Mouse (Mus musculus) ovary, postnatal 10 days (tissue): ENCODE results near the gene Eif4a2.
A peak's percentile ranks its signal among the peaks of the same experiment; 100 is the strongest.
"Not testable (repeated sequence)": the region's sequence is repeated elsewhere in the genome, so short reads cannot be mapped to it uniquely, and the experiment has no call there.

Experiments
- DNase-seq: peaks from one replicate; pipeline ENCODE4 v3.0.0; 2022; ENCODE audit warnings: low spot score

Eif4a2 gene

GRCm38 (mm10) chr16:23107231-23107942 lies at the start of gene Eif4a2:
Gene Eif4a2 (plus strand): TSS chr16:23107444.
- peak; percentile 93 for DNase-seq

DNA sequence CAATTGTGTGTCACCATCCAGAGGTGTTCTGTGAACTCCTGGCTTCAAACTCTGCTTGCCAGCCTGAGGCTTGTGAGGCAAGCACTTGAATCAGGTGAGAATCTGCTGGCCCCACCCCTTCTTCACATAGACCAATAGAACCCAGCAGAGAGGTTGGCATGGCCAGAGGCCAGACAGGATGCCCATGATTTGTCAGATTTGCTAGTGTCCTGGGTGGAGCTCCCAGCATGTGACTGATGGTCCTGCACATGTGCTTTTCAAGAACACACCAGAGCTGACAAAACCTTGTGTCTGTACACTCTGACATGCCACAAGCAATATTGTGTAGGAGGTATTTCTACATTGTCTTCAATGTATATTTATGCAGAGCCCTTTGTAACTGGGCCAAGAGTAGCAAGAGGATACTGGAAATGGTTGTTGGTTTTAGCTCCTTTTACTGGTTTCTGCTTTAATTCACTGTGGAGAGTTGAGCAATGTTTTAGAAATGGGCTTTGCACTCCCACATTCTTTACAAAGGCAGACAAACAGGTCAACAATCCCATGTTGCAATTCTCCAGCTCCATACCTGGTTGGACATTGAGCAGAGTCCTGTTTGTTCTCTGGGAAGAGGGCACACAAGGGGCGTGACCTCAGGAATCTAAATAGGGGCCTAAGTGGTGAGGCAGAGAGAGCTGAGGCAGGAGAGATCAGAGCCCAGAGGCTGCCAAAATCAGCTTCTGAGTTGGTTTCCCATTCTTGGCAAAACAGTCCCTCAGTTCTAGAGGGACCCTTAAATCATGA lies 49.4 kb upstream of the Eif4a2 start, which contains the start of gene Kng1:
Kng1 (plus strand) TSS at position 198 of the 780 bp plus-strand sequence.
- not testable (repeated sequence) for DNase-seq

DNA sequence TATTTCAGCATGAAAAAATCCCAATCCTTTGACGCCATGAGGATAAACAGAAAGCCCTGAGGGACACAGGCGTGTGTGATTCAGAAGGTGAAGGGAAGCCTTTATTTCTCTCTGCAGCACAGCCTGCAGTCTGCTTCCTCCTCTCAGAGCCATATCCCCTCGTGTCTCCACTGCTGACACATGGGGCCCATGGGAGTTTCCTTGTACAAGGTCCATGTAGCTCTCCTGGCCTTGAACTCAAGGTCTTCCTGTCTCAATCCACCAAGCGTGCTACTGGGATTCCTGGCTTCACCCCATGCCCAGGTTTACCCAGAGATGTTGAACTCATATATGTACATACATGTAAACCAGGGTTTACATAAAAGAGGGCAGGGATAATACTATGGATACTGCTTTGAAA lies 47.6 kb upstream of the Eif4a2 start:
- DNase-seq, result not testable (repeated sequence)

DNA sequence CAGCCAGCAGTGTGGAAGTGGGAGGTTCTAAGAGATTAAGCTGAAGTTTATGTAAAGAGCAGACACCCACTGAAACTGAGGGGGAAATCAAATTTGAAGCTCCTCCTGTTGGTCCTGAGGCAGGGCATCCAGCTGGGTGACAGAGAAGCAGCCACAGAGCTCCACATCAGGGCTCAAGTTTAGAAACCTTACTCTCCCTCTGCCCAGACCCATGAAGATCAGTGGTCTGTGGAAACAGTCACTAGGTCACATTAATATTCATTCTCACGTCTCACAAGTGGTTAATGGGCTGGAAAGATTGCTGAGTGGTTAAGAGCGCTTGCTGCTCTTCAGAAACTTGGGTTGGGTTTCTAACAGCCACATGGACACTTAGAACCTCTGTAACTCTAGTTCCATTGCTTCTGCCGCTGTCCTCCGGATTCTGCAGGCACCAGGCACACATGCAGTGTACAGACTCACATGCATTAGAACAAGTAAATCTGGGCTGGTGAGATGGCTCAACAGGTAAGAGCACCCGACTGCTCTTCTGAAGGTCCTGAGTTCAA lies 46.4 kb upstream of the Eif4a2 start:
- DNase-seq, result not testable (repeated sequence)

GRCm38 (mm10) chr16:23077516-23077915 lies 29.7 kb upstream of the Eif4a2 start:
- DNase-seq, result not testable (repeated sequence)

DNA sequence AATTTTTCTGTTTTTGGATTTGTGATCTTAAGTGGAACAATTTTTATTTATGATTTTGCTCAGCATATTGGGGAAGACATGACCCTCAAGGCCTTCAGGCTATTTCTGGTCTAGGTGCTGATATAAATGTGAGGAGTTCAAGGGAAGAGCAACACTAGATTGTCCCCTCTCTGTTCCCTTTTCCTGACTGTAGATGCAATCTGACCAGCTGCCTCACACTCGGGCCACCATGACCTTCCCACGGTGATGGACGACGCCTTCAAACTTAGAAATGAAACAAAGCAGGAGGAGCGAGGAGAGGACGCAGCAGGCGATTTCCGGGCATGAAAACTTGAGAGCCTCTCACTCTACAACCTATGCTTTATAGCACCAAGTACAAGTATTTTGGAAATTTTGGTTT lies 20.1 kb upstream of the Eif4a2 start:
- DNase-seq, result not testable (repeated sequence)

GRCm38 (mm10) chr16:23087712-23088111 lies 19.5 kb upstream of the Eif4a2 start:
- not testable (repeated sequence) for DNase-seq

- DNase-seq, result not testable (repeated sequence)
Measured at GRCm38 (mm10) chr16:23088491-23088890, 18.8 kb upstream of the Eif4a2 start.

DNA sequence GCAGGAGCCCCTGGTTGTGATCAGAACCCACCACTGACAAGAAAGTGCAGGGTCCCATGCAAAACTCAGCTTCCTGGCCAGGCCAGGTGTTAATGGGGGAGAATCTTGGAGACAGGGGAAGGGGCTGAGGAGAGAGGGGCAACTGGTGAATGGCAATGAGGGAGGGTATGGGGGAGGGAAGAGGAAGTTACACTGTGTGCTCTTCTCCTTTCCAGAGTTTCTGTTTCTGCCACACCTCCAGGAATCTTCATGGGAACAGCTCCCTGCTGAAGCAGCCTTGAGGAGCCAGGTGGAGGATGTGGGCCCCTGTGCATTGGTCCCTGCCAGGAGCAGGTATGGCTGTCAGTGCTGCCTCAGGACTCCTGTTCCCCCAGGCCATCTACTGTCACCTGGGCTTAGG lies 15.9 kb upstream of the Eif4a2 start:
- DNase-seq, result not testable (repeated sequence)

DNA sequence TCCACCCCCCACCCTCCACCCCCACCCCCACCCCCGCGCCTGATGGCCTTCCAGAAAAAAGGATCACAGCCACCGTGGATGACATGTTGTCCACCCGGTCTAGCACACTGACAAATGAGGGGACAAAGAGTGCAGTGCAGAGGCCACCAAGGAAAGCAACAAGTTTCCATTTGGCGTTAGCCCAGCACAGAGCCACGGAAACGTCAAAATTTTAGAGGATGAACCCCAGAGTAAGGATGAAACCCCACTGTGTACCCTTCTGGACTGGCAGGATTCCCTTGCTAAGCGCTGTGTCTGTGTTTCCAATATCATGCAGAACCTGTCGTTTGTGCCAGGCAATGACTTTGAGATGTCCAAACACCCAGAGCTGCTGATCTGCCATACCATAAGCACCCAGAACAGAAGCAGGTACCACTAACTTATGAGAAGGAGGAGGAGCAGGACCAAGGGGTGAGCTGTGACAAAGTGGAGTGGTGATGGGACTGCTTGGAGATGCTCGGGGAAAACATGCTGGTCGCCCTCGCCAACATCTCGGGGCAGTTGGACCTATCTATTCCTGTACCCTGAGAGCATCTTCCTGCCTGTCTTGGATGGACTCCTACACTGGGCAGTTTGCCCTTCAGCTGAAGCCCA lies 13.8 kb upstream of the Eif4a2 start:
- DNase-seq, result no peak

GRCm38 (mm10) chr16:23094136-23094535 lies 13.1 kb upstream of the Eif4a2 start:
- DNase-seq, result no peak

- not testable (repeated sequence) for DNase-seq
Measured at GRCm38 (mm10) chr16:23095581-23095980, 11.7 kb upstream of the Eif4a2 start.

DNA sequence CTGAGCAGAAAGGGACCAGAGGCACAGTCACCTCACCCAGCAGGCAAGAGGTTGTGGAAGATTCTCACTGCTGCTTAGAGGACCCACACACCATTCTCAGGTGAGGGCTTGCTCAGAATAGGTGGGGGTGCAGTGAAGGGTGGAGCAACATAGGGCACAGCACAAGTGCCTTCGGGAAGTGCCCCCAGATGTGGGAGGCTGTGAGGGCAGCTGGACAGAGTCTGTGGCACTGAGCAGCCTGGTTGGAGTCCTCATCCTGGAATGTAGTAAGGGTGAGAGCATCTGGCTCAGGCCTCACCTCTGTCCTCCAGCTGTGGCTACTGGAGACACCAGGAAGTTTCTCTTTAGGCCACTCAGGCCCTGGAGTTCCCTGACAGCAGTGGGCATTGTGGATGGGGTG lies 10.4 kb upstream of the Eif4a2 start:
- DNase-seq, result not testable (repeated sequence)

GRCm38 (mm10) chr16:23097290-23098104 lies 9.7 kb upstream of the Eif4a2 start:
- DNase-seq, result not testable (repeated sequence)

GRCm38 (mm10) chr16:23098105-23098452 lies 9.2 kb upstream of the Eif4a2 start:
- DNase-seq, result not testable (repeated sequence)

GRCm38 (mm10) chr16:23099632-23100031 lies 7.6 kb upstream of the Eif4a2 start:
- no peak for DNase-seq

DNA sequence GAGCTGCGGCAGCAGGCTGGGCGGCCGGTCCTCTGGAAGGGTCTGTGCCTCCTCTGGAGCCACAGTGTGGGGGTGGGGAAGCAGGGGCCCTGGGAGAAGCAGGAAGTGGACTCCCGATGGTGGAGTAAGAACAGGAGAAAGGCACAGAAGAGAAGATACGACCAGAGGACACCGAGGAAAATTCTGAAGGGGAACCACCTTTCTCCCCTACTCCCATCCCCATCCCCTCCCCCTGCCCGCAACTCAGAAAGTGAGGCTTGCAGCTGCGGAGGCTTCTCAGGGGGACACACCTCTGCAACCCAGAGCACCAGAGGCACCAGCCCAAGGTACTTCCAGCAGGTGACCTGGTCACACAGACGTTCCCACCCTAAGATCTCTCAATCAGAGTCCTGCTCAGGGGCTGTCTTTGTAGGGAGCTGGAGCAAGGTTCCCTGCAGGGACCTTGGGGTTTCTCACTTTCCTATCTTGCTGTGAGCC lies 7.1 kb upstream of the Eif4a2 start:
- DNase-seq, result peak; percentile 7

DNA sequence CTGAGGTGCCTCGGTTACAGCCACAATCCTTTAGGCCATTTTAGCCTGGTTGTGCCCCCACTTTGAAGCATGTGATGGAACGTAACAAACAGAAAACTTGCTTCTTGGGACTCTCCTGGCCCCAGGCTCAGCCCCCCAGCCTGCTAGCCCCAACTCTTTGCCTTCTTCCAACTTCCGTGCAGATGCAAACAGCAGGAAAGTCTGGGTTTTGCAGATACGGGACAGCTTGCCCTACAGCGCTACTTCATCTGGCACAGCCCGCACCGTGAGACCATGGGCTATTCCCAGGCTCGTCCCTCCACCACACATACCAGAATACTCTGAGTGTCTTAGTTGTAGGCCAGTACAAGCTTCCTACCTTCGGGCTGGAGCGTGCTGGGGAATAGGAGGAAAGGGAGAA lies 6.6 kb upstream of the Eif4a2 start:
- no peak for DNase-seq

DNA sequence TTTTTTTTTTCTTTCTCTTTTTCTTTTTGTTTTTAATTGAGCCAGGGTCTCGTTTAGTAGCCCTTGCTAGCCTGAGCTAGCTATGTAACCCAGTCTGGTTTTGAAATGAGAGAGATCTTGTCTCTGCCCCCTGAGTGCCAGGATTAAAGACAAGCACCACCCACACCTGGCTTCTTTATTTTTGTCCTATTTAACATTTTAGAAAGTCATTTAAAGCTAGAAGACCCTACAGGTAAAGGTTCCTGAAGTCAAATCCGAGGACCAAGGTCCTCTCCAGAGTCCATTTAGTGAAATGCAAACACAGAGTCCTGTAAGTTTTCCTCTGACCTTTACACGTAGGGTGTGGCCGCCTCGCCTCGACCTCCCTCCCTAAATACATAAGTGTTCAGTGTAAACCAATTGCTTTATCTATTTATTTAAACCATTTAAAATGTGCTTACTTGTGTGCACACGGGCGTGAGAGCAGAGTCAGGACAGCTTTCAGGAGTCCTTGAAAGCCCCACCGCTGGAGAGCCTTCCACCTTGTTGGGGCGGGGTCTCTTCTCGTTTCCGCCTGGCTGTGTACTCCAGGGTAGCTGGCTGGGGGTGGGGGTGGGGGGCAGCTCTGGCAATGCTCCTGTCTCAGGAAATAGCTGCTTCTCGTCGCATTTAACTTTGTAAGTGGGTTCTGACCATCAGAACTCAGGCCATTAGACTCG lies 4.8 kb upstream of the Eif4a2 start:
- no peak for DNase-seq

GRCm38 (mm10) chr16:23103038-23103745 lies 4.1 kb upstream of the Eif4a2 start:
- no peak for DNase-seq
